Mouse (Mus musculus): ENCODE results near the gene Lemd2. TPM values are rescaled to one million over a fixed set of nuclear protein-coding genes. Genes with fewer than 3 reads are reported as not detected.
"Not testable (repeated sequence)": the region's sequence is repeated elsewhere in the genome, so short reads cannot be mapped to it uniquely, and the experiment has no call there.

The Lemd2 gene
- total RNA-seq (2022) = 10 to 100 TPM; 25.8 to 30.2 (median 27.8) TPM

- DNase-seq (ENCODE audit: low spot score) = peak; percentile 94
Observed at GRCm38 (mm10) chr17:27204075-27204909, at the start of gene Lemd2. Gene Lemd2, minus strand, starts transcription at chr17:27204469.

GRCm38 (mm10) chr17:27251150-27251549 lies 46.9 kb upstream of the Lemd2 start:
- no peak for DNase-seq (ENCODE audit: low spot score)

- DNase-seq (ENCODE audit: low spot score) = no peak
Observed at GRCm38 (mm10) chr17:27250461-27250860, 46.2 kb upstream of the Lemd2 start.

GRCm38 (mm10) chr17:27249073-27249472 lies 44.8 kb upstream of the Lemd2 start:
- no peak for DNase-seq (ENCODE audit: low spot score)

GRCm38 (mm10) chr17:27247680-27248386 lies 43.6 kb upstream of the Lemd2 start:
- DNase-seq (ENCODE audit: low spot score) = no peak

- DNase-seq (ENCODE audit: low spot score) = peak; percentile 54
Observed at GRCm38 (mm10) chr17:27245851-27246381, 41.6 kb upstream of the Lemd2 start.

GRCm38 (mm10) chr17:27244912-27245311 lies 40.6 kb upstream of the Lemd2 start:
- no peak for DNase-seq (ENCODE audit: low spot score)

- peak; percentile 60 for DNase-seq (ENCODE audit: low spot score)
Observed at GRCm38 (mm10) chr17:27242194-27243189, 38.2 kb upstream of the Lemd2 start.

- DNase-seq (ENCODE audit: low spot score) = peak; percentile 79
Observed at GRCm38 (mm10) chr17:27240556-27241457, 36.5 kb upstream of the Lemd2 start.

GRCm38 (mm10) chr17:27239941-27240340 lies 35.7 kb upstream of the Lemd2 start:
- no peak for DNase-seq (ENCODE audit: low spot score)

- no peak for DNase-seq (ENCODE audit: low spot score)
Observed at GRCm38 (mm10) chr17:27238637-27239036, 34.4 kb upstream of the Lemd2 start.

GRCm38 (mm10) chr17:27237731-27238130 lies 33.5 kb upstream of the Lemd2 start:
- DNase-seq (ENCODE audit: low spot score) = no peak

GRCm38 (mm10) chr17:27233298-27233697 lies 29.0 kb upstream of the Lemd2 start:
- DNase-seq (ENCODE audit: low spot score) = no peak

GRCm38 (mm10) chr17:27232176-27232575 lies 27.9 kb upstream of the Lemd2 start:
- DNase-seq (ENCODE audit: low spot score) = no peak

- DNase-seq (ENCODE audit: low spot score) = not testable (repeated sequence)
Observed at GRCm38 (mm10) chr17:27231586-27231985, 27.3 kb upstream of the Lemd2 start.

- DNase-seq (ENCODE audit: low spot score) = no peak
Observed at GRCm38 (mm10) chr17:27231146-27231503, 26.9 kb upstream of the Lemd2 start.

GRCm38 (mm10) chr17:27230455-27231145 lies 26.3 kb upstream of the Lemd2 start:
- no peak for DNase-seq (ENCODE audit: low spot score)

- DNase-seq (ENCODE audit: low spot score) = no peak
Observed at GRCm38 (mm10) chr17:27229710-27230454, 25.6 kb upstream of the Lemd2 start.
